Mouse (Mus musculus) CH12.LX (cell line): ENCODE measurements around the gene Bloc1s1.

Experiments
- CTCF ChIP-seq, 2 experiments: IDR thresholded peaks in 1 of 2; conservative IDR thresholded peaks in 1 of 2; 2 replicates each; pipeline ENCODE4 v1.5.1; 2011 to 2012; ENCODE audit warnings: low read depth in 2 of 2, low read length in 2 of 2, improper control_type of control experiment in 1 of 2, inconsistent platforms in 1 of 2, mild to moderate bottlenecking in 1 of 2, moderate library complexity in 1 of 2
- EP300 ChIP-seq: IDR thresholded peaks from 2 replicates; pipeline ENCODE4 v1.6.1; 2011; ENCODE audit warnings: low read length, improper control_type of control experiment
- JUND ChIP-seq: conservative IDR thresholded peaks from 2 replicates; pipeline ENCODE4 v1.6.1; 2011; ENCODE audit warnings: low read depth, low read length, improper control_type of control experiment
- MYC ChIP-seq: IDR thresholded peaks from 2 replicates; pipeline ENCODE4 v1.6.1; 2011; ENCODE audit warnings: low read depth, mild to moderate bottlenecking, improper control_type of control experiment, low read length
- NRF1 ChIP-seq: IDR thresholded peaks from 2 replicates; pipeline ENCODE4 v1.6.1; 2014; ENCODE audit warnings: low read depth, mild to moderate bottlenecking, inconsistent platforms, low read length, improper control_type of control experiment, moderate library complexity

DNA sequence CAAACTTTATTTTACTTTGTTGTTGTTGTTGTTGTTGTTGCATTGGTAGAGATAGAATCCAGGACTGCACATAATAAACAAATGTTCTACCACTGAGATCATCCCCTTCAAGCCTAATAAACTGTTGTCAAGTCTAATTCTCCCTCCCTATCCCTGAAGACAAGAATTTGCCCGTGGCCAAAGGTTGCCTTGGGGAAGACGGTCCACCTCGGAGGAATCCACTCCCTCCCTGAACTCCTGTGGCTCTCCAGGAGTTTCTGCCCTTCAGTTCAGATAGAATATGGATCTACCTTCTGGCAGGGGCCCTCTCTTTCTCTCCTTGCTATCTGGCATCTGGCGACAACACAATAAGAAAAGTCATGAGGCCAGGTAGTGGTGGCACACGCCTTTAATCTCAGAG lies 19.0 kb downstream of the Bloc1s1 start:
- no peak for TF ChIP-seq JUND
- no peak for TF ChIP-seq CTCF (conservative IDR thresholded peaks at IDR 0.05 in 1 of 2, IDR thresholded peaks at IDR 0.05 in 1 of 2; ENCODE audit: low read depth in 2 of 2, low read length in 2 of 2)
- no peak for TF ChIP-seq MYC
- TF ChIP-seq NRF1, result no peak
- no peak for TF ChIP-seq EP300
